Mouse (Mus musculus) left cerebral cortex, adult 6 months (tissue): ENCODE results near the gene Phka1. TPM values are rescaled to one million over a fixed set of nuclear protein-coding genes. Genes with fewer than 3 reads are reported as not detected.

Experiments used
- long read RNA-seq, 2 experiments: library from polyadenylated mRNA; unstranded; transcript quantifications; one replicate each; pipeline ENCODE4 v2.0.0; 2019 to 2020
- polyA plus RNA-seq: library from polyadenylated mRNA; unstranded; fragments of <200 nt; fragmentation: Nextera tagmentation; gene quantifications from 2 replicates; pipeline ENCODE4 v1.2.3, GENCODE M21; 2021

The Phka1 gene
- polyA plus RNA-seq = 1.5 and 3.1 TPM in 2 replicates
- long read RNA-seq, experiment 1, full-length matches to known transcripts = 7 of 20 reads
- long read RNA-seq, experiment 1, partial matches to known transcripts = 5 of 20 reads
- long read RNA-seq, experiment 1, other reads (novel, unspliced or antisense) = 8 of 20 reads
- long read RNA-seq, experiment 2, partial matches to known transcripts = 3 of 7 reads
- long read RNA-seq, experiment 2, other reads (novel, unspliced or antisense) = 4 of 7 reads

DNA sequence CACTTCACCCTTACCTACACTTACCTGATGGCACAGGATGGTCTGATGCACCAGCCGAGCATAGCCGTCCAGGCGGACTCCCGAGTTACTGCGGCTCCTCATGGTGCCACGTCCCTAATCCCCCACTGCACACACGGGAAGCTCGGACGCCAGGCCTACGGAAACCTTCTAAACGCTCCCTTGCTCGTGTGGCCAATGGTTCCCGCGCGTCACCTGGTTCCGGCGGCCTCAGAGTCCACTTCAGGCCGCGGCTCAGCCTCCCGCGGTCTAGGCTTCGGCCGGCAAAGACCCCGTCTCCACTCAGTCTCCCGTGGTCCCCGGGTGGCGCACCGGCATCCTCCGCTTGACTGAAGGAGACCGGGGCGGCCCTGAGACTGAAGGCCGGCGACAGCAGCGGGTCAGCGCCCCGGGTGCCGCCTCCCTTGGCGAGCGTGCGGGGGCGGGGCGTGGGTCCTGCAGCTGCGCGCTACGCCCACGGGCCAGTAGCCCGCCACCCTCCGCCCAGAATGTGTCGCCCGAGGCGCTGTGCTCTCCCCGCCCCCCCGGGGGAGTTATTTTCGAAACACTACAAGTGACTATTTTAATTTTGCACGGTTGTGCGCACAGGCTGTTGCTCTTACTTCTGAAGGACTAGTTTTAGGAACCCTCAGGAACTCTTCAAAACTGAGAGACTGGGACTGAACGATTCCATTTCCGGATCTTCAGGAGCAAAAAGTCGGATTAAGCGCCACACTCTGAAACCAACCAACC lies at the start of gene Phka1:
Phka1 (minus strand) TSS at position 424 of the 750 bp plus-strand sequence.

GRCm38 (mm10) chrX:102686872-102687271 lies 42.8 kb upstream of the Phka1 start, which contains the start of gene Gm3880:
Gene Gm3880, minus strand, starts transcription at chrX:102686972.

DNA sequence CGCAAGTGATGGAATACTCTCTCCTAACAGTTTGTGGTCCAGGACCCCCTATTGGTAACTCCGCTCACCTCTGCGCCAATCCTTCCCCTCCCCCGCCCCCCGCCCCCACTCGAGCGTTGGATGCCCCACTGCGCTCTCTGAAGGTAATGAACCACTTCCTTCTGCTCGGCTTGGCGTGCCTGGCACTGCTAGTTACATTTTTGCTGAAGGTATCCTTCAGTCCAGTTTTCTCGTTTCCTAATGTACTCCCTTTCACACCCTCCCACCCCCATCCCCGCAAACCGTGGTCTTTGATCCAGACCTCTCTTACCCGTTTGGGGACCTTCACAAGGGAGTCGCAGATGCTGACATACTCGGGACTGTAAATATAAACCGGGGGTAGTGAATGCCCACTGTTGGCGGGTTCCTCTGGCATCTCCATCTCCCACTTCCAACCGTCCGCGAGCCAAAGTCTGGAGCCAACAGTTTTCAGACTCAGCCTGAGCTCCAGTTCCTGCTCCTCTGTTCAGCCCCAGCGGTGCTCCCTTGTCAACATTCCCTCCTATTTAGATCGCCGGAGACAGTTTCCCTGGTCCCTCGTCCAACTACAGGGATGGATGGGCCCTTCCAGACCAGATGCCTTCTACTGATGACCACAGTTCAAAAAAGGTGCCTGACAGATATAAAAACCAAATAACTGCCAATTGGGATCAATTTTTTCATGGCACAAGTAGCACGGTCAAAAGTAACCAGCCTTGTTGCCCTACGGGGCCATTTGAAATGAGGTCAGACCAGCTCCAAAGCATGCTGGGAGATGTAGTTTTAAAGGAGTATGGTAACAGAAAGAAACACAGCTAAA lies 139.2 kb downstream of the Phka1 start, which contains the start of gene Hdac8:
Hdac8 (minus strand) TSS at position 716 of the 838 bp plus-strand sequence.

Other genes with a start within 250 kb of the Phka1 start
- 5.8 and 6.0 TPM in 2 replicates for gene Hdac8, start 138.9 kb downstream of the Phka1 start, polyA plus RNA-seq
- not detected in 2 replicates for gene Gm3880, start 42.7 kb upstream of the Phka1 start, polyA plus RNA-seq
- not detected in 2 replicates for gene Gm9112, start 63.4 kb upstream of the Phka1 start, polyA plus RNA-seq
- gene Dmrtc1b, start 63.6 kb upstream of the Phka1 start, polyA plus RNA-seq = not detected in 2 replicates
- not detected in 2 replicates for gene Dmrtc1c1, start 158.7 kb upstream of the Phka1 start, polyA plus RNA-seq
- gene Dmrtc1c2, start 210.4 kb upstream of the Phka1 start, polyA plus RNA-seq = not detected in 2 replicates
- gene 1700031F05Rik, start 223.7 kb upstream of the Phka1 start, polyA plus RNA-seq = not detected in 2 replicates